Mouse (Mus musculus) brain, adult 2 months (tissue): ENCODE results near the gene Vsig10l.

Experiments used
- DNase-seq: peaks from one replicate; pipeline ENCODE4 v3.0.0; 2011; ENCODE audit warnings: low read depth, low spot score

The Vsig10l gene

DNA sequence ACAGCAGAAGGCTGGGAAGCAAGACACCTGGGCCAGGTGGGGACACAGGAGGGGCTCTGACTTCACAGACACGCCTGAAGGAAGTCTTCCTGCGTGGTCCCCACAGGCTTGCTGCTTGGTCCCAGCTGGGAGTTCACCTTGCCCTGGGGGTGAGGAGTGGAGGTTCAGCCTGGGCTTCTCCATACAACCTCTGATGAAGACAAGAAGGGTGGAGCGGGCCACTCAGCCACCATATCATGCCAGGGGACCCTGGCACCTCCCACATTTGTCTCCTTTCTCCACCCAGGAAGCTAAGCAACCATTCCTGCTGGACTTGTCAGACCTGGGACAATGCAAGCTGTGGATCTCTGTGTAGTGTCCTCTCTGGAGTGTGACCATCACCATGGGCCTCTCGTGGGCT lies at the start of gene Vsig10l:
TSS of gene Vsig10l (plus strand) at position 301 of the 400 bp plus-strand sequence.
- DNase-seq: no peak

DNA sequence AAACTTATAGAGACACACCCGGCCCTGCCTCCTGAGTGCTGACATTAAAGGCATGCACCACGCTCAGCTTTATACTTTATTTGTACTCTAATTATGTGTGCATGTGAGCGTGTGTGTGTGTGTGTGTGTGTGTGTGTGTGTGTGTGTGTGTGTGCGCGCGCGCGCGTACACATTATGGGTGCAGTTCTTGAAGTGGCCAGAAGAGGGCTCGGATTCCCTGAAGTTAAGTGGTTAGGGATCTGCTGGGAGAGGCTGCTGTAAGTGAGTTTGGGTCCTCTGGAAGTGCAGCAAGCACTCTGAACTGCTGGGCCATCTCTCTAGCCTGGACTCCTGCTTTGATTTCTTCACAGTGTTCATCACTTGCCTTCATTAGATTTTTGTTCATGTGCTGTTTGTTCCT lies 45.7 kb upstream of the Vsig10l start:
- DNase-seq: no peak

DNA sequence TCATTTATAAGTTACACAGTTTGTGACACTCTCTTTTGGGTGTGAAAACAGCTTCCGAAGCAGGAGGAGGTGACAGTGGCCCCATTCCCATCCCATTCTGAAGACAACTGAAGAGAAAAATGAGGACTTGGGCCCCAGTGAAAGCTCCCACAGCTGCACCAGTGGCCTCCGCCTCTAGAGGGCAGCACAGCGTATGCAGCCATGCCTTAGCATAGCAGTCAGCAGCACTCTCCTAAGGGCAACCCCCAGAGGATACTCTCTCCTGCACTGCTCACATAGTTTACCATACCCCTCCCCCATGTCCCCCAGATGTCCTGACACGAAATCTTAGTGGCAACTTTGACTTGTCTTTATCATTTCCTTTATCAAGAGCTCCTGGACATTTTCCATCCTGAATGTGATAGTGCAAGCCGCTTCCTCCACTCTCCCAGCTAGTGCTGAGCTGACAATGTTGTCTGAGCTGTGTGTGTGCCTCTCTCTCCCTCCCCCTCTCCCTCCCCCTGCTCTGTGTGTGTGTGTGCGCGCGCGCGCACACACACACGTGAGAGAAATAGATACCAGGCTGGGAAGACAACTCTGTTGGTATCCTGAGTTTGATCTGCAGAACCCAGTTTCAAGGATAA lies 39.8 kb upstream of the Vsig10l start:
- DNase-seq: peak; percentile 87

DNA sequence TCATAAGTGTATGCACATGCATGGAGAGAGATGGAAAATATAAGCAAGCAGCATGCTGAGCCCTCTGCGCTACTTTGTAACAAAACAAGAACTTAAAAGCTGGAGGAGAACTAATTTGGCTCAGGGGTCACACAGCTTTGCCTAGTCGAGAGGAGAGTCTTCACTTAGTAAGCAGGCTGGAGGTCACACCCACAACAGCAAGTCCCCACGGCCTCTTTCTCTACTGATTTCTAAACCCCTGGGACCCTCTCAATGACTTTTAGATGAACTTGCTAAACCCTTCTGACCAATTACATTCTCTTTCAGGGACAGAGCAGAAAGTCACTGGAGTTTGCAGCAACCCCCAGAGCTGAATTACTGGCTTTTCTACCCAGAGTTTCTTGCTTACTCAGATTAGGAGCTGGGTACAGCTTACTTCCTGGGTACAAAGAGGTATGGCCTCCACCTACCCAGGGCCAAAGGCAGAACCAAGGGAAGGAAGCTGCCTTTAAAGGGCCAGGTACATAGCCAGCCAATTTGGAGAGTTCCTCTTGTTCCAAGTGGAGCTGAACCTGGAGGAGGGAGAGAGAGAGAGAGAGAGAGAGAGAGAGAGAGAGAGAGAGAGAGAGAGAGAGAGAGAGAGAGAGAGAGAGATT lies 38.8 kb upstream of the Vsig10l start:
- DNase-seq: no peak

DNA sequence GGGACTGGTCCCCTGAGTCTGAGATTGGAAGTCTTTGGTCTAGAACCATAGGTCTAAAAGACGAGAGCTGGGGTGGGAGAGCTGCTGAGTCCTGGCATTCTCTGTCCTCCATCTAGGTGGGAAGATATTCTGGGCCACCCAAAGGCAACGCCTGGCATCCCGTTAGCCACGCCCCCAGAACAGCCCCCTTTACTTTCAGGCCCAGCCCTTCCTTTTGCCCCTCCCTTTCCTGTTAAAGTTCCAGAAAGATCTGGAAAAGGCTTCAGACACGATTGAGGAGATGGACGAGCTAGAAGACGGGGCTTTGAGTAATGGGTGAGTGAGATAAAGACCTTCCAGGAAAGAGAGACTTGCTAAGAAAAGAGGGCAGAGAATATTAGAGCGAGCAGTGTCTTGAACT lies 35.5 kb upstream of the Vsig10l start, which contains the start of gene Lim2:
TSS of gene Lim2 (plus strand) at position 265 of the 400 bp plus-strand sequence.
- no peak for DNase-seq

DNA sequence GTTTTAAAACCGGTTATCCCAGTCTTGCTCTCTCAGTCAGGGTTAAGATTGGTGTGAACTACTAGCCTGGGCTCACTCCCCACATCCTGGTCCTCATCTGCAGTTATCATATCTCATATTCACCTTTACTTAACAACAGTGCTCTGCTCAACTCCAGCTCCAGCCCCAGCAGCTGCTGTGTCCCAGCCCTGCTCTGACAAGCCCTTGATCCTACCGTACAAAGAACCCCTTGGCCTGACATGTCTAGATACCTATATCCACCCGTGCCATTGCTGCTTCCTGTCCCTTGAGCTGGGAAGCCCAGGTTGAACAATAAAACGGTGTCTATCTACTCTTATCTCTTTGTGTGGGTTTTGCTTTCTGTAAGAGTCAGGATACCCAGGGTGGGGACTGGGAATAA lies 33.5 kb upstream of the Vsig10l start:
- no peak for DNase-seq

DNA sequence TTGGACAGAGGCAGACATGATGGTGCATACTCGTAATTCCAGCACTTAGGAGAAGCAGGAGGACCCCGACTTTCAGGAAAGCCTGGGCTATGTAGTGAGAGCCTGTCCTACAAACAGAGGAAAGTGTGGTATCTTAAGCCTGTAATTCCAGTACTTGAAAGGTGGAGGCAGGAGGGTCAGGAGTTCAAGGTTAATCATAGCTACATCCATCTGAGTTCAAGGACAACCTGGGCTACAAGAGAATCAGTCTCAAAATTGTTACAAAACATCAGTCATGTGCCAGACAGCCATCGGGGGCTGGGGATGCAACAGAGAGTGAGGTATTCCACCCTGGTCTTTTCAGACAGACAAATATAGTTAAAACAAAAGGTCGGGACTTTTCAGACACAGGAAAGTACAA lies 30.1 kb upstream of the Vsig10l start:
- DNase-seq: no peak

DNA sequence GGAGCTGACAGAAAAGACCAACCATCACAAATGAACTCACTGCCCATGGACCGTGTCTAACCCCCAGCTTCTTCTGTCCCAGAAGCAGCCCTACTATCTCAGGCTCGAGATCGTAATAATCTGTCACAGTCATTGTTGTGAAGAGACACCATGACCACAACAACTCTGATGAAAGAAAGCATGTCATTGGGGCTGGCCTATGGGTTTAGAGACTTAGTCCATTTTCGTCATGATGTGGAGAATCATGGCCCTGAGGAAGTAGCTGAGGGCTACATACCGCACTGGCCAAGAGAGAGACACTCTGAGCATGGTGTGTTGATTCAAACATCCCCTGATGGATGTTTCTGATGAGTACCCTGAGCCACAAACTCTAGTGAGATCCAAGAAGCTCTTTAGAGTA lies 28.3 kb upstream of the Vsig10l start:
- DNase-seq: no peak

DNA sequence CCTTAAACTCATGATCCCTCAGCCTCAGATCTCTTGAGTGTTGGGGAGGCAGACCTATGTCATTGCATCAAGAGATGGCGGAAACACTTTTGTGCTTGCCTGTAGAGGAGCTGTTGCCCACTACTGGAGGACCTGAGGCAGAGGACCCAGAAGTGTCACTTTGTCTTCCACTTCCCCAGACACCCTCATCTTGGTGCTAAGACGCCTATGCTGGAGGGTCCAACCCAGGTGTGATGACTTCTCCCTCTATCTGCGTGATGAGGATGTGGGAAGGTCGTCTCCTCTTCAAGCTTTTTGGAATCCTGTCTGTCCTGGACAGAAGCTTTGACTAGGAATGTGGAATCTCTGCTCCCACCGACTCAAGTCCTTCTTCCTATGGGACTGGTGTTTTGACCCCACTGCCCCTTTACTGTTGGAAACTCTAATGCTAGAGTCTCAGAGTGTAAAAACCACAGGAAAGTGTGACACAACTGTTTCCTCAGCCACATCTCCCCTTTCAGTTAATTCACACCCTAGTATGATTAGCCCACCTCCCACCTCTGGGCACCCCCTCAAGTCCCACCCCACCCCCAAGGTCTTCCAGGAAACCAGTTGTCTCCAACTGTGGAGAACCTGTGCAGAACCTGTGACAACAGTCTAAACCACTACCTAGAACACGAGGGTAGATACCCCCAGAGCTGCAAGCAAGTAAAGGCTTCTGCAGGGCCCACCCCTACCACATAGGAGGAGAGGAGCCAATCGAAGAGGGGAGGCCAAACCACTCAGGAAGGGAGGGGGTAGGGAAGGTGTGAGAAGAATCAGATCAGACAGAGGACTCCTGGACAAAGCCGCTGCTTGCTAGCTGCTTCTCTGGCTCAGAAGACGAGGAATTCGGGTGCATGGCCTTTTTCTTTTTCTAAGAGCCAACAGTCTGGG lies 26.4 kb upstream of the Vsig10l start, which contains the start of gene Nkg7:
TSS of gene Nkg7 (plus strand) at position 733 of the 915 bp plus-strand sequence.
- DNase-seq: no peak

DNA sequence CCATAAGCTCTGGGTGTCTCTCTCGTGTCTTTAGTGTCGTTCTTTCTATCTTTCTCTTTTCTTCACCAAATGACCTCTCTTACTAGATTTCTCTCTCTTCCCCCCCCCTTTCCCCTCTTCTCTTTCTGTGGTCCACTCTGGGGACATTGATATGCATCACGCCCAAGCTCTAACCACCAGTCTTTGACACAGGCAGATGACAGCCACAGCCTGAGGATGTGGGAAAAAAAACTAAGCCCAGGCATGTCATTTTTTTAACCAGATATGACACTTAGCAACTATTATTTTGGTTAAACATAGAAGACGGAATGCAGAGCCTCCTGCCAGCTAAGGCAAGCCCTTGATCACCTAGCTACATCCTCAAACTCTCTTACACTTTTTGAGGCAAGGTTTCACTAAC lies 24.3 kb upstream of the Vsig10l start:
- DNase-seq: no peak

DNA sequence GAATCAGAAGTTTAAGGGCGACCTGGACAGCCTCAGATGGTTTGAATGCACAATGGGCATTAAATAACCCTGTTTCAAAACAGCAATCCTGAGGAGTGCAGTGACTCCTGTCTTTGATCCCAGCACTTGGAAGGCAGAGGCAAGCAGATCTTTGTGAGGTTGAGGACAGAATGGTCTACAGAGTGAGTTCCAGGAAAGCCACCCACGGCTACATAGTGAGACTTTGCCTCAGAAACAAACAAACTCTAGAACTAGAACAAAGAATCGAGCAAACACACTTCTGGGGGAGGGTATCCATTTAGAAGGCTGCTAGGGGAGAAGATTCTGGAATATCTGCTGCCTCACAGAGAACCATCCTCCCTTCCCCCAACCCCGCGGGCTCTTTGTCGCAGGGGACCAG lies 22.5 kb upstream of the Vsig10l start, which contains the start of gene Cldnd2:
TSS of gene Cldnd2 (plus strand) at position 301 of the 400 bp plus-strand sequence.
- DNase-seq: no peak

DNA sequence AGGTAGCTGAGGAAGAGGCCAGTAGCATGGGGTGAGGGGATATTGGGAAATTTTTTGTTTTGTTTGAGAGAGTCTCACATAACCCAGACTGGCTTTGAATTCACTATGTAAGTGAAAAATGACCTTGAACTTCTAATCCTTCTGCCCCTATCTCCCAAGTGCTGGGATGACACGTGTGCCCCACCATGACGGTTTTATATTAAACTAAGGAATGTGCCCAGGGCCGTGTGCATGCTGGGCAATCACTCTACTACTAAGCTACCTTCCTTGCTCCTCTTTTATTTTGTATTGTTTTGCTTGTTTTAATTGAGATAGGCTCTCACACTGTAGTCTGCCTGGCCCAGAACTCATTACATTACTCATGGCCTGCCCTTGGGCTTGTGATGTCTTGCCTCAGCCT lies 21.9 kb upstream of the Vsig10l start:
- DNase-seq: no peak

DNA sequence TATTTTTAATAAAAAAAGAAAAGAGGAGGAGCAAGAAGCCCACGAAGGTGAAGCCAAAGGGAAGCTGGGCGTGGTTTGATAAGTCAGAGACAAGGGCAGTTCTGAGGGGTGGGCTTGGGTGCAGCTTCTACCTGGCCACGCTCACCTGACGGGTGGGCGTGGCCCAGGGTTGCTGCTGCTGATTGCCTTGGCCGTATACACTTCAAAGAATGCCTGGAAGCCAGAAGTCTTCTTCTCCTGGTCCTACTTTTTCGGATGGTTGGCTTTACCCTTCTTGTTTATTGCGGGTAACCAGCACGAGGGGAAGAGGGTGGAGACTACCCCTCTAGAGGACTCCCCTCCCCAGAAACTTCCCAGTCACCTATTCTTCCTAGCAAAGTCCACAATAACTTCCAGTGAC lies 20.3 kb upstream of the Vsig10l start:
- DNase-seq: no peak

DNA sequence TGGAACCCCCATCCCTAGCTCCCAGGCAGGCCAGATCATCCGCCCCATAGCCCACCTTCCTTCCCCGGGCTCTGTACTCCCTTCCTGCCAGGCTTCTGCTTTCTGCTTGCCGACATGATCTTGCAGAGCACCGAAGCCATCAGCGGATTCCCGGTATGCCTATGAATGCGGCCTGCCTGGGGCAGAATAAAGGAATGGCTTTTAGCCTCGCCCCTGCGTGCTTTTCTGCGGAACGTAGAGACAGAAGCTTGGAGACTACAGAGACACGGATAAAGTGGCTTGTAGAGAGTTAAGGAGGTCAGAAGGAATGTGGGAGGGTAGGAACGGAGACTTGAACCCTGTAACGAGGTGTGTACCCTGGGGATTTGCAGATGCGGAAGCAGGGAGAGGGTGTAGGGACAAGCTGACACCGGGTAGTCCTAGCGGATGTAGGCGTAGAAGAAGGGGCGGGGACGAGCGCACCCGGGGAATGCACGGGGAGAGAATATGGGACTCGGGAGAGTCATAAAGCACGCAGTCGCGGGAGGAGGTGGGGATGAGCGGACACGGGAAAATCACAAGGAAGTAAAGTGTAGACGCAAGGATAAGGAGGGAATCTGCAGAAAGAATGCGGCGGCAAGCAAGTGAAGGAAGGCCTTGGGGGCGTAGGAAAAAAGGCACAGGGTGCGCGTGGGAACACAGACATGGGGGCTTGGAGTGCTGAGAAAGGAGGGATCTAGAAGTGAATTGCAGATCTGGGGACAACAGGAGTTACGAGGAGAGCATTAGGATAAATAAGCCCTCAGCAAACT lies 19.6 kb upstream of the Vsig10l start:
- DNase-seq: peak; percentile 86

DNA sequence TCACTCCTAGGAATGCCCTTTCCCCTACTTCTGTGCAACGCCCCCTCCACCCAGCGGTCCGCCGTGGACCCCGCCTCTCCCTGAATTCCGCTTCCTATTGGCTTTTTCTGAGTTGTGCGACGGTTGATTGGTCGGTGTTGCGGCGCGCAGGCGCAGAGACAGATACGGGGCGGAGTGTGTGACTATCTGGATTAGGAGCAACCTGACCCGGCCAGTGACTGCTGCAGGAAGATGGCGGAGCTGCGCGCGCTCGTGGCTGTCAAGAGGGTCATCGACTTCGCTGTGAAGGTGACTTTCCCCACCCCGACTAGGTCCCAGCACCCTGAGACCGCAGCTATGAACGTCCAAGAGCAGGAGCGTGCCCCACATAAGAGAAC lies 19.0 kb upstream of the Vsig10l start, which contains the start of the genes Etfb and Gm45233:
TSS of gene Etfb (plus strand) at position 167 of the 377 bp plus-strand sequence.
TSS of gene Gm45233 (plus strand) at position 212 of the 377 bp plus-strand sequence.
- DNase-seq: peak; percentile 98

DNA sequence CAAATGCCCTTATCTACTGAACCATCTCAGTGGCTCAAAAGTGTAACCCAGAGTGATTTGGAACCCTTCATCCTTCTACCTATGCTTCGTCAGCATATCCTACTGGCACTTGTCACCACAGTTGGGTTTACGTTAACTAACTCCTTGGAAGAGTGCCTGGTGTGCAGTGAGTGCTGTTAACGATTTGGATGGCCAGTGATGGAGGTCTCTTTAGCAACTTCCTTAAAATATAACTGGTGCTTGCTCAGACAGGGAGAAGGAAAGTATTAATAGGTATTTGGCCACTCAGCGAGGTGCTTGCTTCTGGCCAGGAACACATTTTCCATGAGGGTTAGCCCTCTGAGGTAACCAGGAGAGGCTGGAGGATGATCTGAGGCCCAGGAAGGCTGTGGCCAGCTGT lies 15.2 kb upstream of the Vsig10l start:
- DNase-seq: no peak

DNA sequence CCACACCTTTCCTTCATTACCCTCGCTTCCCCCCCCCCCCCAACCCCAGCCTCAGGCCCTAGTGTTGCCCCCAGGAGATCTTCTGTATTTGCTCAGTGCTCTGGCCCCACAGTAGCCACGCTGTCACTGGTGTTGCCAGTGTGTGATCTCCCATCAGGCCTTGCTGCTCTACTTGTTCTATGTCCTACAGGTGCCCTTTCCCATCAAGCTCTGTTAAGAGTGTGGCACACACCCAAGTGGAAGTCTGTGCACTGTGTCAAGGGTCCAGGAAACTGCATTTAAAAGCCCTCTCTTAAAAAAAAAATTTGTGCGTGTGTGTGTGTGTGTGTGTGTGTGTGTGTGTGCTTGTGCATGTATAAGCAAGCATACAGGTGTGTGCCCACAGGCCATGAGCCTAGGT lies 14.7 kb upstream of the Vsig10l start:
- DNase-seq: no peak

DNA sequence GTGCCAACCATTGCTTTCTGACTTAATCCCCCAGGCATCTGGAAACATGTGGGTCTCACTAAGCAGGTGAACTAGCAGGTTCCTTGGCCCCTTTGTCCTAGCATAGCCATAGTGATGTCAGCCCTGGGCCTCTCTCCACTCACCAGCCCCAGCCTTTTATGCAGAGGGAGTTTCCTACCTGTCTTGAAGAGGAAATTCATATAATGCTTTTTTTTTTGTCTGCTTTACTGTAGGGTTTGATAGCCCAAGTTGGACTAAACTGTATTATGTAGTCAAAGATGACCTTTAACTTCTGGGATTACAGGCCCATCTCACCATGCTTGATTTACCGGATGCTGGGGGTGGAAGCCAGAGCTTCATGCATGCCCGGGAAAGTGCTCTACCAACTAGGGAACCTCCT lies 13.1 kb upstream of the Vsig10l start:
- no peak for DNase-seq

DNA sequence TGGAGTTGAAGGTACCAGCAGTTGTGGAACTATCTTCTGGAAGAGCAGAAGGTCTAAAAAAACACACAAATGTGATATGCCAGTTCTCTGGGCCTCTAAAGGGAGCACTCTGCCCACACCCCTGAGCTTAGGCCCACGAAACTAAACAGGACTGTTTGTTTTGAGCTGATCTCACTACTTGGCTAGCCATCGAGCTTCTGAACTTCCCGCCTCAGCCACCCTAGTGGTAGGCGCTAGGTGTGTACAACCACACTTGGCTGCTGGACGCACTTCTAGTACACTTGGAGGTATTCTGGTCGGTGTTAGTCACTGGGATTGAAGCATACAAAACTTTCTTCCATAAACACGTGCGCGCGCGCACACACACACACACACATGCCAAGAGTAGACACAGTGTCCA lies 11.2 kb upstream of the Vsig10l start:
- no peak for DNase-seq

DNA sequence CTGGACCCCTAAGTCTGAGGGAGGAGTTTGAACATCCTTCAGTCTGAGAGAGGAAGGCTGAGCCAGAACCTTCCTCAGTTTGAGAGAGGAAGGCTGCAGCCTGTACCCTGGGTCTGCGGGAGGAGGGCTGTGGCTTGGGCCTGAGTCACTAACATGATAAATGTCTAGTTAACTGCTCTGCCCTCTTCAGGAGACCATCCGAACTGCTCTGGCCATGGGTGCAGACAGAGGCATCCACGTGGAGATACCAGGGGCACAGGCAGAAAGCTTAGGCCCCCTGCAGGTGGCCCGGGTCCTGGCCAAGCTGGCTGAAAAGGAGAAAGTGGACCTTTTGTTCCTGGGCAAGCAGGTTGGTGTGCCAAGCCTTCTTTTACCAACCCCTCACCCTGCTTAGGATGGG lies 10.3 kb upstream of the Vsig10l start:
- DNase-seq: no peak

DNA sequence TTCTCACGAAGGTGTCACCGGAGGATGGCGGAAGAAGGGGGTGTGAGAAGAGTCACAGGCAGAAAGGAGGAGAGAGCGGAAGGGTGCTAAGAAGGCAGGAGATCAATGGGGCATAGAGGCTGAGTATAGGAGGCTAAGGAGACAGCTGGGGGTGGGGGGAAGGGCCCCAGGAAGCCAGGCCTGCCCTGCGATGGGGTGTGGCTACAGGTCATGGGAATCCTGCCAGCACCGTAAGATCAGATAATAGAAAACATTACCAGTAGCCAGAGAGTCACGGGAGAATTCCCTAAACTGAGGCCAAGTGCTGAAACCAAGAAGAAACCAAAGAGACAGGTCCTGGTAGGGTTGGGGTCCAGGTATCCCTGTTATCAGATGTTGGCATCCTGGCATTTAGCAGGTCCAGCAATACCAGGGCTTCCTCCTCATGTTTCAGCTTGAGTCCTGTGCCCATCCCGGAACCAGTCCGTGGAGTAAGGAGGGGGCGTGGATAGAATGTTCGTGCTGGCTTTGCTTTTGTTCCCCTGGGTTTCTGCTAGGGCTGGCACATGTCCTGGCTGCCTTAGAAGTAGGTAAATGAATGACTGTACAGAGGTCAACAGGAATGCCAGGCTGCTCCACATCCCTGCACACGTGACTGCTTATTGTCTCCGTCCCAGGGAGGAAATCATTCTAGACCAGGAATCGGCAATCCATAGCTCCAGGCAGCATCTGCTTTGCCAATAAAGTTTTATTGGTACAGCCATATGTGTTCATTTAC lies 9.2 kb upstream of the Vsig10l start:
- no peak for DNase-seq
